Mouse (Mus musculus): ENCODE measurements at regions not wholly inside any gene's neighbourhood (a gene's known extent, or its start where the extent isn't known, plus 50 kb on each side); places are given as distances from the start of the nearest gene placed in this dataset.
A peak's percentile ranks its signal among the peaks of the same experiment; 100 is the strongest.

DNA sequence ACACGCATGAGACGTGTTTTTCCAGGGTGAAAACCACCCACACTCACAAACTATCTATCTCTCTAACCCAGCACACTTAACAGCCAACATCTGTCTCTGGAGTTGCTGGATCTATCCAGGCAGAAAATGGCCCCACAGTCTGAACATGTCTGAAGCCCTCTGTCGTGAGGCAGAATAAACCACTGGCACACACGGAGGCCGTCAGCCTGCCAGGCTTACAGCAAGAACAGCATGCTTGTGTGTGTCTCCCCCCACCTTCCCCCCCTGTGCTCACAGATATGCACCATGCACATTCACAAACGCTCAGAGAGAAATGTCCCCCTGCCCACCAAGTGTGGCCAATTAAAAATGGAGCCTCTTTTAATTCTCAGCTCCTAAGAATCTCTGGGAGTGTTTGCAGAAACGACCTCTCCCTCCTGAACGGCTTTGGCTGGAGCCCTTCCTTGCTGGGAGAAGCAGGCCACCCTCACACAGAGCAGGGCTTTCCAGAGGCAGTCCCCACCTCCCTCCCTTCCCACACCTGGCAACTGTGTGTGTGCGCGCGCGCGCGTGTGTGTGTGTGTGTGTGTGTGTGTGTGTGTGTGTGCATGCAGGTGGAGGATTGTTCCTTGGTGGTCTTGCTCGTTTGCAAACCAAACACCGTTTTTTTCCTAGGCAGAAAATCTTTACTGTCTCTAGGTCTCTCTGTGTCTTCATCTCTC is 88.7 kb downstream of the Edn3 start:
- H3K27ac ChIP-seq (ENCODE audit: insufficient read depth, low read depth, low read length): no peak overlapping the region
- no peaks in the 10 kb centered on the region for H3K27me3 ChIP-seq (ENCODE audit: control insufficient read depth, insufficient read depth, low read length)
- 0 out of 2 replicates have a peak, but pooled peaks cover 2% of the 10 kb centered on the region for H3K4me1 ChIP-seq (ENCODE audit: control insufficient read depth, insufficient read depth, insufficient read length, low read length)
- no peak for TF ChIP-seq POLR2A (IDR thresholded peaks at IDR 0.05; ENCODE audit: low read depth, low read length)
- TF ChIP-seq CTCF (IDR thresholded peaks at IDR 0.05; ENCODE audit: extremely low read depth, insufficient read length, insufficient replicate concordance, low read depth, low read length): no peak
- H3K36me3 ChIP-seq (ENCODE audit: control insufficient read depth, insufficient read depth, low read length): no peaks in the 10 kb centered on the region
- no peak overlapping the region for H3K4me3 ChIP-seq (ENCODE audit: low read depth, low read length)
- WGBS: 43% methylated on average over 16 of the region's 16 CpGs

DNA sequence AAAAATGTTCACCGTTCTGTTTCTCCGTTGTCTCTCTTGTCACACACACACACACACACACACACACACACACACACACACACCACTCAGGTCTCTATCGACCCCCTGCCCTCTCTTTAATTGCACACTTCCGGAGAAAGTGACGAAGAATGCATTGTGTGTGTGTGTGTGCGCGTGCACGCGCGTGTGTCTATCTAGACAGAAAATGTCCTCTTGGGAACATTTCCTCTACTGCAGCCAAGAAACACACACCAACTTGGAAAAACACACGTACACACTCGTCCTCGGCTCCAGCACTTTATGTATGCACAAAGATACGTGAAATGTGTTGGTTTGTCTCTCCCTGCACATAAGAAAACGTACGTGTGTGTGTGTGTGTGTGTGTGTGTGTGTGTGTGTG is 90.4 kb downstream of the Edn3 start:
- Histone ChIP-seq H3K4me1 (ENCODE audit: control insufficient read depth, insufficient read depth, insufficient read length, low read length) (0 out of 2 replicates have a peak, but pooled peaks cover 2% of the 10 kb centered on the region), H3K27ac (ENCODE audit: insufficient read depth, low read depth, low read length) (no peak overlapping the region), H3K4me3 (ENCODE audit: low read depth, low read length) (no peak overlapping the region), H3K36me3 (ENCODE audit: control insufficient read depth, insufficient read depth, low read length) (no peaks in the 10 kb centered on the region), H3K27me3 (ENCODE audit: control insufficient read depth, insufficient read depth, low read length) (no peaks in the 10 kb centered on the region)
- TF ChIP-seq CTCF (IDR thresholded peaks at IDR 0.05; ENCODE audit: extremely low read depth, insufficient read length, insufficient replicate concordance, low read depth, low read length): no peak
- no peak for TF ChIP-seq POLR2A (IDR thresholded peaks at IDR 0.05; ENCODE audit: low read depth, low read length)
- WGBS: 43% methylated on average over 16 of the region's 16 CpGs

DNA sequence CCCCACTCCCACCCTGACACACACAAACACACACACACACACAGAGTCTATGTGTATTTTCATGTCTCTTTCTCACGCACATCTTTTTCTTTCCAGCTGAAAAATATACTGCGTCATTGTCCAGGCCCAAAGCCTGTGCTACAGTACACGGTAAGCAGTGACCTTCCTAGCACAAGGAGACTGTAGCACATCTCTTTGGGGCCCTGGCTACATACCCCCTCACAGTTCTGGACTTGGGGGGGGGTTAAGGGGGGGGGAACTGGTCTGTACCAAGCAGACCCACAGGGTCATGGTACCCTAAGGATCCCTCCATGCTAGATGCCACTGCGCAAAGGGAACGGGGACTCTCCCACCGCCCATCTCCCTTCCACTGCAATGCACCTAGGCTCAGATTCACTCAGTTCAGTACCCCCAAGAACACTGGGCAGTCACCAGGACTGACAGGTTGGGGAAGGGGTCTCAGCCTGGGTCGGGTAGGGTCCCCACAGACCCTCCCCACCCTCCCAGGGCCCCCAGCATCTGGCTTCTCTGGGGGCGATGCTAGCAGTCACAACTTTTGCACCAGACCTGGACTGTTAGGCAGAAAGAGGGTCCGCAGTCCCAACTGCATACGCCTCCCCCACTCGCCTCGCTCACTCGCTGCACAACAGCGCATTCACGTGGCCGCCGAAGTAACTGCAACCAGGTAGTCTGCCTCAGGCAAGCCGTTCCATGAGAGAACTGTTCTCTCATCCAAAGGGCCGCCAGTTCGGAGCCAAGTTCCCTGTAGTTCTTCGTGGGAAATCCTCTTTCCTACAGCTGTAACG is 91.3 kb downstream of the Edn3 start:
- Histone ChIP-seq H3K27ac (ENCODE audit: insufficient read depth, low read depth, low read length) (no peak overlapping the region), H3K4me1 (ENCODE audit: control insufficient read depth, insufficient read depth, insufficient read length, low read length) (0 out of 2 replicates have a peak, but pooled peaks cover 2% of the 10 kb centered on the region), H3K36me3 (ENCODE audit: control insufficient read depth, insufficient read depth, low read length) (no peaks in the 10 kb centered on the region), H3K4me3 (ENCODE audit: low read depth, low read length) (no peak overlapping the region), H3K27me3 (ENCODE audit: control insufficient read depth, insufficient read depth, low read length) (no peaks in the 10 kb centered on the region)
- 23% methylated on average over 22 of the region's 22 CpGs for WGBS
- peak; percentile 65; the same call in 1 of the 2 replicates for TF ChIP-seq CTCF (IDR thresholded peaks at IDR 0.05; ENCODE audit: extremely low read depth, insufficient read length, insufficient replicate concordance, low read depth, low read length)
- TF ChIP-seq POLR2A (IDR thresholded peaks at IDR 0.05; ENCODE audit: low read depth, low read length): no peak

DNA sequence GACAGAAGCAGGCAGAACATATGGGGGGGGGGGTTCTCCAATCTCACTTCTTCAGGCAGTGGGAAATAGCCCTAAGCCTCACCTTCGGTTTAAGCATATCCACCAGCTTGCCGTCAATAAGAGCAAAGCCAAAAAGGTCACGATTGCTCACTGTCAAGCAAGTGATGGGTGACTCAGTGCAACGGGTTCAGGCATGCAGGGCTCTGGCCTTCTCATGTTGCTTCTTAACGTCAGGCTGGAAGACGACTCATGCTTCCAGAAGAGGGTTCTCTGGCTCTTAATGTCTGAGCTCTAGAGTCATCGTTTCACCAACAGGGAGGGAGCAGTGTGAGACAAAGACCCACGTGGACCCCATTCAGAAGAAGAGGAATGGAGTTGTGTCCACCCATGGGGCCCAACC is 93.4 kb downstream of the Edn3 start:
- Histone ChIP-seq H3K4me1 (ENCODE audit: control insufficient read depth, insufficient read depth, insufficient read length, low read length) (0 out of 2 replicates have a peak, but pooled peaks cover 4% of the 10 kb centered on the region), H3K4me3 (ENCODE audit: low read depth, low read length) (no peak overlapping the region), H3K27ac (ENCODE audit: insufficient read depth, low read depth, low read length) (no peak overlapping the region), H3K36me3 (ENCODE audit: control insufficient read depth, insufficient read depth, low read length) (no peaks in the 10 kb centered on the region), H3K27me3 (ENCODE audit: control insufficient read depth, insufficient read depth, low read length) (no peaks in the 10 kb centered on the region)
- WGBS: 76% methylated on average over 8 of the region's 8 CpGs
- no peak for TF ChIP-seq CTCF (IDR thresholded peaks at IDR 0.05; ENCODE audit: extremely low read depth, insufficient read length, insufficient replicate concordance, low read depth, low read length)
- TF ChIP-seq POLR2A (IDR thresholded peaks at IDR 0.05; ENCODE audit: low read depth, low read length): no peak

DNA sequence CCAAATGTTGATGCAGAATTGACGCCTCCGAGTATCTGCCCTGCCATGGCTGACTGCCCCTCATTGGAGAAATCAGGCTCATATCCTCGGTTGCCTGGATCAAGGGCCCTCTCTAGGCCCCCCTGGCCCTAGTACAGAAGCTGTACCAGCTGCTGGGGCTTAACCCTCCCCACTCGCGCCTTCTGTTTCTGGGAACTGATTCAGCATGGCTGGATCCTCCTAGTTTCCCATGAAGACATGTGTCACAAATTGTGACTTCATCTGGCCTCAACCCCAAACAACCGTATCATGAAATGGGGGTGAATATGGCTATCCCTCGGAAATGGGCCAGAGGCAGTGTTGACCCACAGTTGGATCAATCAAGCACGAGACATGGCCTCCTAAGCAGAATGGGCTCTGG is 95.1 kb downstream of the Edn3 start:
- TF ChIP-seq CTCF (IDR thresholded peaks at IDR 0.05; ENCODE audit: extremely low read depth, insufficient read length, insufficient replicate concordance, low read depth, low read length): no peak
- TF ChIP-seq POLR2A (IDR thresholded peaks at IDR 0.05; ENCODE audit: low read depth, low read length): no peak
- H3K36me3 ChIP-seq (ENCODE audit: control insufficient read depth, insufficient read depth, low read length): no peaks in the 10 kb centered on the region
- H3K4me3 ChIP-seq (ENCODE audit: low read depth, low read length): no peak overlapping the region
- H3K27me3 ChIP-seq (ENCODE audit: control insufficient read depth, insufficient read depth, low read length): no peaks in the 10 kb centered on the region
- H3K27ac ChIP-seq (ENCODE audit: insufficient read depth, low read depth, low read length): no peak overlapping the region
- 76% methylated on average over 8 of the region's 8 CpGs for WGBS
- 0 out of 2 replicates have a peak, but pooled peaks cover 4% of the 10 kb centered on the region for H3K4me1 ChIP-seq (ENCODE audit: control insufficient read depth, insufficient read depth, insufficient read length, low read length)

DNA sequence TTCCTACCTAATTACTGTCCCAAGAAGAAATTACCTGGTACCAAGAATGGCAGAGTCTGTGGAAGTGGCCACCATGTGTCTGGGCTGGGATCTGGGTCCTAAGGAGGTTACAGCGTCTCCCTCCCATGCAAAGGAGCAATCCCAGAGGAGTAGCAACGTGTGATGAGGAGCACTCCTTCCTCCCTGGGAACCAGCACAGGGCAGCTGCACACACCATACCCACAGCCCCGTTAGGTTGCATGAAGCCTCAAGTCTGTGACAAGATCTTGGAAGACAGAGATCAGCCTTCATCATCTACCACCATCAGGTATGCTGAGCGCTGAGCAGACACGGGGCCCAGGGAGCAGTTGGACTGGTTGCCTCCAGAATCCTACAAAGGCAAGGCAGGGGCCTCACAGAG is 95.7 kb downstream of the Edn3 start:
- WGBS: 87% methylated on average over 5 of the region's 5 CpGs

More for the DNA sequence above, 95.7 kb downstream of the Edn3 start:
- Histone ChIP-seq H3K27ac (ENCODE audit: insufficient read depth, low read depth, low read length) (no peak overlapping the region), H3K4me1 (ENCODE audit: control insufficient read depth, insufficient read depth, insufficient read length, low read length) (0 out of 2 replicates have a peak, but pooled peaks cover 4% of the 10 kb centered on the region), H3K27me3 (ENCODE audit: control insufficient read depth, insufficient read depth, low read length) (no peaks in the 10 kb centered on the region), H3K36me3 (ENCODE audit: control insufficient read depth, insufficient read depth, low read length) (no peaks in the 10 kb centered on the region), H3K4me3 (ENCODE audit: low read depth, low read length) (no peak overlapping the region)
- TF ChIP-seq POLR2A (IDR thresholded peaks at IDR 0.05; ENCODE audit: low read depth, low read length): no peak
- TF ChIP-seq CTCF (IDR thresholded peaks at IDR 0.05; ENCODE audit: extremely low read depth, insufficient read length, insufficient replicate concordance, low read depth, low read length): no peak
